Mouse (Mus musculus) embryonic facial prominence, embryonic 11.5 days (tissue): ENCODE data around the gene Cacna2d2. TPM values are rescaled to one million over a fixed set of nuclear protein-coding genes. Genes with fewer than 3 reads are reported as not detected.

Experiments used
- polyA plus RNA-seq: library from polyadenylated mRNA; unstranded; fragments of >200 nt; fragmentation: Nextera tagmentation; extraction: Ambion mirVana; gene quantifications from 2 replicates; pipeline ENCODE4 v1.2.1, GENCODE M21; 2014

The Cacna2d2 gene
- polyA plus RNA-seq, 1 experiment from 2014 or later: 0.63 TPM

Other genes starting within 250 kb of the Cacna2d2 start
- gene Dock3, start 167.7 kb upstream of the Cacna2d2 start, polyA plus RNA-seq: 0.46 and 2.2 TPM in 2 replicates
- 3.7 and 4.1 TPM in 2 replicates for gene Mapkapk3, start 109.7 kb upstream of the Cacna2d2 start, polyA plus RNA-seq
- gene Cish, start 103.6 kb upstream of the Cacna2d2 start, polyA plus RNA-seq: 3.4 and 3.7 TPM in 2 replicates
- gene Hemk1, start 61.3 kb upstream of the Cacna2d2 start, polyA plus RNA-seq: 8.2 and 11.0 TPM in 2 replicates
- 0.70 and 0.72 TPM in 2 replicates for gene 6430571L13Rik, start 59.0 kb upstream of the Cacna2d2 start, polyA plus RNA-seq
- gene Tmem115, start 134.3 kb downstream of the Cacna2d2 start, polyA plus RNA-seq: 43.3 and 49.7 TPM in 2 replicates
- 14.3 and 18.9 TPM in 2 replicates for gene Cyb561d2, start 142.6 kb downstream of the Cacna2d2 start, polyA plus RNA-seq
- 39.2 and 41.9 TPM in 2 replicates for gene Nprl2, start 142.6 kb downstream of the Cacna2d2 start, polyA plus RNA-seq
- 0.93 and 1.1 TPM in 2 replicates for gene Zmynd10, start 147.7 kb downstream of the Cacna2d2 start, polyA plus RNA-seq
- gene Rassf1, start 151.9 kb downstream of the Cacna2d2 start, polyA plus RNA-seq: 42.4 and 43.3 TPM in 2 replicates
- 68.5 and 68.9 TPM in 2 replicates for gene Tusc2, start 163.6 kb downstream of the Cacna2d2 start, polyA plus RNA-seq
- 138 and 150 TPM in 2 replicates for gene Hyal2, start 168.3 kb downstream of the Cacna2d2 start, polyA plus RNA-seq
- gene Hyal1, start 177.3 kb downstream of the Cacna2d2 start, polyA plus RNA-seq: 5.3 and 7.3 TPM in 2 replicates
- 11.8 and 14.2 TPM in 2 replicates for gene Naa80, start 179.3 kb downstream of the Cacna2d2 start, polyA plus RNA-seq
- gene Hyal3, start 181.2 kb downstream of the Cacna2d2 start, polyA plus RNA-seq: 0.66 TPM in 2 replicates
- 42.3 and 42.9 TPM in 2 replicates for gene Ifrd2, start 188.0 kb downstream of the Cacna2d2 start, polyA plus RNA-seq
- 1.1 and 1.3 TPM in 2 replicates for gene Sema3b, start 209.6 kb downstream of the Cacna2d2 start, polyA plus RNA-seq
- gene Gnai2, start 235.8 kb downstream of the Cacna2d2 start, polyA plus RNA-seq: 369 and 379 TPM in 2 replicates